Mouse (Mus musculus) myocyte (in vitro differentiated cells): ENCODE measurements around the gene E130114P18Rik. TPM values are rescaled to one million over a fixed set of nuclear protein-coding genes. Genes with fewer than 3 reads are reported as not detected.

Source experiments
- H3K27me3 ChIP-seq: one replicate; pipeline ENCODE4 v1.6.1; 2011; ENCODE audit not compliant: control insufficient read depth, insufficient read depth, insufficient read length
- H3K36me3 ChIP-seq: one replicate; pipeline ENCODE4 v1.6.1; 2011; ENCODE audit not compliant: control insufficient read depth, insufficient read depth
- H3K4me2 ChIP-seq: one replicate; pipeline ENCODE4 v1.6.1; 2011; ENCODE audit warnings: low read depth, control low read depth
- H3K4me3 ChIP-seq: one replicate; pipeline ENCODE4 v1.5.1; 2011; ENCODE audit warnings: mild to moderate bottlenecking, control low read depth, moderate library complexity
- H3K79me2 ChIP-seq: one replicate; pipeline ENCODE4 v1.6.1; 2011; ENCODE audit not compliant: control insufficient read depth, insufficient read depth
- H3ac ChIP-seq: one replicate; pipeline ENCODE4 v1.6.1; 2011; ENCODE audit not compliant: control insufficient read depth, insufficient read length
- CEBPB ChIP-seq: IDR thresholded peaks from 2 replicates; pipeline ENCODE4 v1.6.1; 2011; ENCODE audit warnings: mild to moderate bottlenecking, moderate library complexity; ENCODE audit not compliant: poor library complexity, insufficient read depth, severe bottlenecking
- E2F4 ChIP-seq: IDR thresholded peaks from one replicate; pipeline ENCODE4 v1.6.1; 2011; ENCODE audit warnings: mild to moderate bottlenecking, control low read depth, moderate library complexity; ENCODE audit not compliant: insufficient read depth
- MAX ChIP-seq: IDR thresholded peaks from one replicate; pipeline ENCODE4 v1.6.1; 2011; ENCODE audit warnings: low read depth, mild to moderate bottlenecking, control low read depth
- MYOD1 ChIP-seq, 3 experiments: IDR thresholded peaks; one replicate each; pipeline ENCODE4 v1.6.1; 2011; ENCODE audit warnings: control low read depth in 2 of 3, low read depth in 2 of 3, mild to moderate bottlenecking in 2 of 3, moderate library complexity in 1 of 3; ENCODE audit not compliant: insufficient read length in 2 of 3, control insufficient read depth in 1 of 3
- MYOG ChIP-seq, 3 experiments: IDR thresholded peaks; one replicate each; pipeline ENCODE4 v1.6.1; 2011; ENCODE audit warnings: control low read depth in 2 of 3, low read depth in 2 of 3, mild to moderate bottlenecking in 2 of 3; ENCODE audit not compliant: insufficient read length in 2 of 3, control insufficient read depth in 1 of 3, insufficient read depth in 1 of 3
- POLR2A ChIP-seq: IDR thresholded peaks from one replicate; pipeline ENCODE4 v1.6.1; 2011; ENCODE audit warnings: low read depth, mild to moderate bottlenecking, control low read depth, moderate library complexity; ENCODE audit not compliant: insufficient read length
- POLR2AphosphoS2 ChIP-seq: IDR thresholded peaks from one replicate; pipeline ENCODE4 v1.6.1; 2011; ENCODE audit warnings: low read depth, control low read depth; ENCODE audit not compliant: insufficient read length
- REST ChIP-seq: IDR thresholded peaks from one replicate; pipeline ENCODE4 v1.6.1; 2011; ENCODE audit warnings: mild to moderate bottlenecking, control low read depth, moderate library complexity; ENCODE audit not compliant: insufficient read depth, insufficient read length
- SRF ChIP-seq: IDR thresholded peaks from one replicate; pipeline ENCODE4 v1.6.1; 2011; ENCODE audit warnings: low read depth; ENCODE audit not compliant: control insufficient read depth, insufficient read length
- TCF12 ChIP-seq: IDR thresholded peaks from one replicate; pipeline ENCODE4 v1.6.1; 2011; ENCODE audit warnings: mild to moderate bottlenecking, control low read depth; ENCODE audit not compliant: poor library complexity, insufficient read depth, severe bottlenecking
- TCF3 ChIP-seq: IDR thresholded peaks from one replicate; pipeline ENCODE4 v1.6.1; 2011; ENCODE audit warnings: low read depth, control low read depth; ENCODE audit not compliant: insufficient read length
- USF1 ChIP-seq: IDR thresholded peaks from one replicate; pipeline ENCODE4 v1.6.1; 2011; ENCODE audit warnings: low read depth, mild to moderate bottlenecking, control low read depth, moderate library complexity
- polyA plus RNA-seq: library from polyadenylated mRNA; unstranded; fragments of >200 nt; fragmentation: generic; extraction: Trizol; gene quantifications from one replicate; pipeline ENCODE4 v1.2.1, GENCODE M21; 2012; ENCODE audit warnings: missing spikeins

Gene E130114P18Rik
- polyA plus RNA-seq, 1 experiment: not detected

DNA sequence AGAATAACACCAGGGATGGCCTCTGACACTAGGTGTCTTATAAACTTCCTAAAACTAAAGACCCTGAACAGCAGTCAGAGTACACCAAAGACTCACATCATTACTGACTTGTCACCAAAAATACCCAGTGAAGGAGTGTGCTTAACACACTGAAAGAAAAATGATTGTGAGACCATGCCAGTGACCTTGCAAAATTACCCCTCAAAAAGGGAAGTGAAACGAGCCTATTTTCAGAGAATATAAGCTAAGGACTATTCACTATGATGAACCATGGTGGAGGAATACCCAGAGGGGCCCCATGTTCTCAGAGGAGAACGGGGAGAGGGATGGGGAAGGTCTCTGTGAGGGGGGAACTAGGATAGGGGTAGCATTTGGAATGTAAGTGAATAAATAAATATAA lies 245.8 kb downstream of the E130114P18Rik start:
- Histone ChIP-seq H3K79me2 (no peaks in the 10 kb centered on the region), H3K27me3 (no peaks in the 10 kb centered on the region), H3ac (no peak overlapping the region), H3K4me3 (no peak overlapping the region), H3K36me3 (no peaks in the 10 kb centered on the region), H3K4me2 (no peak overlapping the region)
- TF ChIP-seq POLR2AphosphoS2: no peak
- no peak for TF ChIP-seq CEBPB
- TF ChIP-seq SRF: no peak

- no peak overlapping the region for H3ac ChIP-seq
- H3K4me2 ChIP-seq: no peak overlapping the region
- TF ChIP-seq REST (no peak), TCF3 (no peak), MYOG (IDR thresholded peaks at IDR 0.05; ENCODE audit: control insufficient read depth in 1 of 3, insufficient read depth in 1 of 3, insufficient read length in 2 of 3, low read depth in 2 of 3) (no peak), POLR2A (no peak), E2F4 (no peak), CEBPB (no peak), TCF12 (no peak), USF1 (no peak), MYOD1 (IDR thresholded peaks at IDR 0.05; ENCODE audit: control insufficient read depth in 1 of 3, insufficient read length in 2 of 3, low read depth in 2 of 3) (no peak), SRF (no peak), MAX (no peak), POLR2AphosphoS2 (no peak)
- no peak overlapping the region for H3K4me3 ChIP-seq
- no peaks in the 10 kb centered on the region for H3K79me2 ChIP-seq
- no peaks in the 10 kb centered on the region for H3K36me3 ChIP-seq
- H3K27me3 ChIP-seq: no peaks in the 10 kb centered on the region
Measured at GRCm38 (mm10) chr4:97528517-97528916, 249.4 kb downstream of the E130114P18Rik start.

Other genes starting within 250 kb of the E130114P18Rik start
- gene Nfia, start 5.3 kb downstream of the E130114P18Rik start, polyA plus RNA-seq: 0.25 TPM